Mouse (Mus musculus) stomach, embryonic 16.5 days (tissue): ENCODE results near the gene Ap3b1. TPM values are rescaled to one million over a fixed set of nuclear protein-coding genes. Genes with fewer than 3 reads are reported as not detected.

Source experiments
- ATAC-seq: fragments of 200-750 bp; cut with Nextera tagmentation; 2 replicates; pipeline ENCODE4 v1.8.0; 2017; ENCODE audit warnings: moderate number of reproducible peaks, moderate TSS enrichment; ENCODE audit not compliant: insufficient read depth, low FRiP score
- H3K27ac ChIP-seq: fragments of 300-500 bp; sonication (generic); 2 replicates; pipeline ENCODE4 v1.5.1; 2014; ENCODE audit warnings: low read length
- H3K27me3 ChIP-seq: fragments of 300-500 bp; sonication (generic); 2 replicates; pipeline ENCODE4 v1.6.1; 2014; ENCODE audit warnings: low read length, control low read depth, mixed read lengths; ENCODE audit not compliant: control insufficient read depth, insufficient read depth
- H3K36me3 ChIP-seq: fragments of 300-500 bp; sonication (generic); 2 replicates; pipeline ENCODE4 v1.6.1; 2014; ENCODE audit warnings: low read length; ENCODE audit not compliant: control insufficient read depth, insufficient read depth
- H3K4me1 ChIP-seq: fragments of 300-500 bp; sonication (generic); 2 replicates; pipeline ENCODE4 v1.6.1; 2014; ENCODE audit warnings: low read length, control low read depth, mixed read lengths; ENCODE audit not compliant: control insufficient read depth, insufficient read depth
- H3K4me2 ChIP-seq: fragments of 300-500 bp; sonication (generic); 2 replicates; pipeline ENCODE4 v1.6.1; 2014; ENCODE audit warnings: low read depth, low read length, mixed read lengths
- H3K4me3 ChIP-seq: fragments of 300-500 bp; sonication (generic); replicated peaks from 2 replicates; pipeline ENCODE4 v1.5.1; 2014; ENCODE audit warnings: mild to moderate bottlenecking, low read length
- H3K9ac ChIP-seq: fragments of 300-500 bp; sonication (generic); 2 replicates; pipeline ENCODE4 v1.6.1; 2014; ENCODE audit warnings: low read length
- H3K9me3 ChIP-seq: fragments of 300-500 bp; sonication (generic); replicated peaks from 2 replicates; pipeline ENCODE4 v1.6.1; 2016; ENCODE audit warnings: low read length, control low read depth; ENCODE audit not compliant: control insufficient read depth
- WGBS: fragments of 180-500 bp; shearing (Covaris S2); extraction: QIAGEN DNeasy Blood & Tissue Kit; methylation state at CpG from one replicate; pipeline ENCODE4 v1.1.7; 2014; 5-methylcytosine and 5-hydroxymethylcytosine counted together
- polyA plus RNA-seq: library from polyadenylated mRNA; unstranded; fragments of >200 nt; fragmentation: Nextera tagmentation; extraction: Ambion mirVana; gene quantifications from 2 replicates; pipeline ENCODE4 v1.2.1, GENCODE M21; 2015

The Ap3b1 gene
- polyA plus RNA-seq, 1 experiment from 2014 or later: 47.3 TPM

GRCm38 (mm10) chr13:94370521-94370920 is 11.8 kb downstream of the Ap3b1 start:
- Histone ChIP-seq H3K27ac (no peak overlapping the region), H3K4me2 (no peak overlapping the region), H3K9ac (no peak overlapping the region), H3K4me1 (peaks cover 2% of the 10 kb centered on the region; the same call in 1 of the 2 replicates), H3K36me3 (no peaks in the 10 kb centered on the region), H3K9me3 (no peaks in the 10 kb centered on the region), H3K4me3 (no peak overlapping the region), H3K27me3 (no peaks in the 10 kb centered on the region)
- no peak for ATAC-seq
- 89% methylated on average over 10 of the region's 10 CpGs for WGBS

- WGBS: 75% methylated on average over 7 of the region's 7 CpGs
- Histone ChIP-seq H3K27ac (no peak overlapping the region), H3K4me1 (peaks cover 4% of the 10 kb centered on the region; the same call in 1 of the 2 replicates), H3K9me3 (no peaks in the 10 kb centered on the region), H3K36me3 (no peaks in the 10 kb centered on the region), H3K27me3 (no peaks in the 10 kb centered on the region), H3K9ac (no peak overlapping the region), H3K4me3 (no peak overlapping the region), H3K4me2 (no peak overlapping the region)
- ATAC-seq: no peak
Measured at GRCm38 (mm10) chr13:94372066-94372465, 13.3 kb downstream of the Ap3b1 start.

GRCm38 (mm10) chr13:94374131-94374530 is 15.4 kb downstream of the Ap3b1 start:
- WGBS: 94% methylated on average over 3 of the region's 3 CpGs
- Histone ChIP-seq H3K9me3 (no peaks in the 10 kb centered on the region), H3K4me3 (no peak overlapping the region), H3K4me2 (no peak overlapping the region), H3K27ac (no peak overlapping the region), H3K9ac (no peak overlapping the region), H3K36me3 (no peaks in the 10 kb centered on the region), H3K4me1 (peaks cover 7% of the 10 kb centered on the region; the same call in 1 of the 2 replicates), H3K27me3 (no peaks in the 10 kb centered on the region)
- no peak for ATAC-seq

- Histone ChIP-seq H3K27ac (no peak overlapping the region), H3K4me2 (no peak overlapping the region), H3K9ac (no peak overlapping the region), H3K9me3 (no peaks in the 10 kb centered on the region), H3K36me3 (no peaks in the 10 kb centered on the region), H3K4me1 (peaks cover 7% of the 10 kb centered on the region; the same call in 1 of the 2 replicates), H3K4me3 (no peak overlapping the region), H3K27me3 (no peaks in the 10 kb centered on the region)
- WGBS: 75% methylated on average over 7 of the region's 7 CpGs
- no peak for ATAC-seq
Measured at GRCm38 (mm10) chr13:94375526-94376390, 17.0 kb downstream of the Ap3b1 start.

- ATAC-seq: no peak
- WGBS: 86% methylated on average over 4 of the region's 4 CpGs
- H3K36me3 ChIP-seq: no peaks in the 10 kb centered on the region
- H3K4me3 ChIP-seq: no peak overlapping the region
- peaks cover 14% of the 10 kb centered on the region for H3K4me1 ChIP-seq
- no peak overlapping the region; the same call in 1 of the 2 replicates for H3K27ac ChIP-seq
- no peak overlapping the region for H3K4me2 ChIP-seq
- no peak overlapping the region for H3K9ac ChIP-seq
- no peaks in the 10 kb centered on the region for H3K27me3 ChIP-seq
- H3K9me3 ChIP-seq: no peaks in the 10 kb centered on the region
Measured at GRCm38 (mm10) chr13:94379006-94379405, 20.2 kb downstream of the Ap3b1 start.

- 59% methylated on average over 4 of the region's 4 CpGs for WGBS
- ATAC-seq: no peak
- 0 out of 2 replicates have a peak overlapping the region, but pooled peaks have one; percentile 11 for H3K4me2 ChIP-seq
Measured at GRCm38 (mm10) chr13:94381427-94381826, 22.7 kb downstream of the Ap3b1 start.

GRCm38 (mm10) chr13:94381829-94382675 is 23.3 kb downstream of the Ap3b1 start:
- Histone ChIP-seq H3K27me3 (no peaks in the 10 kb centered on the region), H3K36me3 (no peaks in the 10 kb centered on the region), H3K27ac (no peak overlapping the region), H3K4me1 (peaks cover 10% of the 10 kb centered on the region), H3K9ac (0 out of 2 replicates have a peak overlapping the region, but pooled peaks have one; percentile 3), H3K4me3 (no peak overlapping the region), H3K4me2 (peak overlapping the region; percentile 13; the same call in 1 of the 2 replicates), H3K9me3 (no peaks in the 10 kb centered on the region)
- ATAC-seq: no peak
- WGBS: 57% methylated on average over 8 of the region's 8 CpGs

More at GRCm38 (mm10) chr13:94381427-94381826, 22.7 kb downstream of the Ap3b1 start:
- no peak overlapping the region for H3K9ac ChIP-seq
- no peaks in the 10 kb centered on the region for H3K36me3 ChIP-seq
- peaks cover 10% of the 10 kb centered on the region for H3K4me1 ChIP-seq
- no peak overlapping the region for H3K4me3 ChIP-seq
- no peaks in the 10 kb centered on the region for H3K27me3 ChIP-seq
- no peaks in the 10 kb centered on the region for H3K9me3 ChIP-seq
- H3K27ac ChIP-seq: no peak overlapping the region

GRCm38 (mm10) chr13:94384931-94385570 is 26.3 kb downstream of the Ap3b1 start:
- peaks cover 8% of the 10 kb centered on the region; the same call in 1 of the 2 replicates for H3K4me1 ChIP-seq
- no peak overlapping the region for H3K4me2 ChIP-seq
- no peak overlapping the region for H3K4me3 ChIP-seq
- no peaks in the 10 kb centered on the region for H3K9me3 ChIP-seq
- H3K27me3 ChIP-seq: no peaks in the 10 kb centered on the region
- H3K27ac ChIP-seq: no peak overlapping the region
- 78% methylated on average over 3 of the region's 3 CpGs for WGBS
- H3K9ac ChIP-seq: no peak overlapping the region
- ATAC-seq: no peak
- no peaks in the 10 kb centered on the region for H3K36me3 ChIP-seq
